Mouse (Mus musculus): Measurements from ENCODE around the gene Irf2bp1. TPM values are rescaled to one million over a fixed set of nuclear protein-coding genes. Genes with fewer than 3 reads are reported as not detected.

Gene Irf2bp1
- total RNA-seq, 2 experiments from 2014 or later = 46.3 to 53.5 TPM

- DNase-seq (ENCODE audit: low spot score in 2 of 2) = no peak
- intact Hi-C loops (cut with DNase I) = no loop called here
Observed at GRCm38 (mm10) chr7:19022189-19022958, 18.5 kb downstream of the Irf2bp1 start.

GRCm38 (mm10) chr7:19023357-19023814 is 19.5 kb downstream of the Irf2bp1 start, which contains the start of gene Foxa3:
TSS of gene Foxa3 (minus strand) at chr7:19023538.
- DNase-seq (ENCODE audit: low spot score in 2 of 2) = no peak
- intact Hi-C loops (cut with DNase I) = no loop called here

GRCm38 (mm10) chr7:19024096-19024506 is 20.3 kb downstream of the Irf2bp1 start, which contains the start of gene Sympk:
TSS of gene Sympk (plus strand) at chr7:19024377.
- intact Hi-C loops (cut with DNase I) = loop anchor here (1.0 kb wide), 1 partner anchor 95 kb away; the partner anchor contains the start of gene Fbxo46
- peak; percentile 94 to 96 for DNase-seq (ENCODE audit: low spot score in 2 of 2)

- peak in 1 of 2 experiments; percentile 47 for DNase-seq (ENCODE audit: low spot score in 2 of 2)
- intact Hi-C loops (cut with DNase I) = loop anchor here (1.0 kb wide), 1 partner anchor 95 kb away; the partner anchor contains the start of gene Fbxo46
Observed at GRCm38 (mm10) chr7:19024581-19025255, 20.9 kb downstream of the Irf2bp1 start.

DNA sequence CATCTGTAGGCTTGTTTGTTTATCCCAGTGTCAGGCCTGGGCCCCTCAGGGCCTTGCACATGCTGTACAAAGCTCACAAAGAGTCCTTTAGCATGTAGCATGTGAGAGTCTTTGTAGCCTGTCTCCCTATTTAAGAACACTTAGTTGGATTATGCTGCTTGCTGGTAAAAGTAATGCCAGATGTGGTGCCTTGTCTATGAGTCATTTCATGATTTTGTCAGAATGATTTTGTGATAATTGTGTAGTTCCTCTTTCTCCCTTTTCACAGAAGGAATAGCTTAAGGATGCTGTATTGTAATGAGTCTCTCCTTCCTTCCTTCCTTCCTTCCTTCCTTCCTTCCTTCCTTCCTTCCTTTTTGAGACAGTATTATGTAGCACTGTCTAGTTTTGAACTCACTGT is 24.2 kb downstream of the Irf2bp1 start:
- no peak for DNase-seq (ENCODE audit: low spot score in 2 of 2)
- intact Hi-C loops (cut with DNase I) = no loop called here

- no peak for DNase-seq (ENCODE audit: low spot score in 2 of 2)
- intact Hi-C loops (cut with DNase I) = no loop called here
Observed at GRCm38 (mm10) chr7:19029084-19029653, 25.3 kb downstream of the Irf2bp1 start.

DNA sequence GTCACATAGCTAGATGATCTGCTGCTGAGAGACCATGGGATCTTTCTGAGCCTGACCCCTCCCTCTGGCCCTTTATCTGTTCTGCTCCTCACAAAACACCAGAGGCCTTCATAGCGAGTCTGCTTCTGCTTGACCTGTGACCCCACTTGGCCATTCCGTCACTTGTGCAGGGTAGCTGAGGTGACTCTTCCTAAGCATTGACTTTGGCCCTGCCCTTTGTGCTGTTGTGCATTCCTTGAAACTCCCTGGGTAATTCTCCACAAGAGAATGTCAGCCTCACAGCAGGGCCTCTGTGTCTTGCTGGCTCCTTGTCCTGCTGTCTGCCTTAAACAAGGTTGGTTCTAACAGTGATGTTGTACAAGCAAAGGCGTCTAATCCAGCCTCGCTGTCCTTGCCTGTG is 27.8 kb downstream of the Irf2bp1 start:
- no peak for DNase-seq (ENCODE audit: low spot score in 2 of 2)

DNA sequence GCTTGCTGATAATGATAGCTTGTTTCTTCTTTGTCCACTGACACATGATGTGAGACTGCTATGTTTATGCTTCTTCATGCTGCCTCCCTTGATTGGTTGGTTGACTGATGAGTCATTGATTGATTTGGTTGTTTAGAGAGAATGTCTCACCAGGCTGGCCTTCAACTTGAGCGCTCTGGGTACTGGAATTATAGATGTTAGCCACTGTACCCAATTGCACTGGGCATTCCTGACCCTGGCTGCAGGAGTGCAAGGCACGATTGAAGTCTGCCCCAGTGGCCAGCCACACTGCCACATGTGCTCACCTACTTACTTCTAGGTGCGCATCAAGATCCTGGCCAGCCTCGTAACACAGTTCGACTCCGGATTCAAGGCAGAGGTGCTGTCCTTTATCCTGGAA is 40.8 kb downstream of the Irf2bp1 start:
- DNase-seq (ENCODE audit: low spot score in 2 of 2) = no peak
- intact Hi-C loops (cut with DNase I) = no loop called here

More for the DNA sequence above, 27.8 kb downstream of the Irf2bp1 start:
- intact Hi-C loops (cut with DNase I) = no loop called here

DNA sequence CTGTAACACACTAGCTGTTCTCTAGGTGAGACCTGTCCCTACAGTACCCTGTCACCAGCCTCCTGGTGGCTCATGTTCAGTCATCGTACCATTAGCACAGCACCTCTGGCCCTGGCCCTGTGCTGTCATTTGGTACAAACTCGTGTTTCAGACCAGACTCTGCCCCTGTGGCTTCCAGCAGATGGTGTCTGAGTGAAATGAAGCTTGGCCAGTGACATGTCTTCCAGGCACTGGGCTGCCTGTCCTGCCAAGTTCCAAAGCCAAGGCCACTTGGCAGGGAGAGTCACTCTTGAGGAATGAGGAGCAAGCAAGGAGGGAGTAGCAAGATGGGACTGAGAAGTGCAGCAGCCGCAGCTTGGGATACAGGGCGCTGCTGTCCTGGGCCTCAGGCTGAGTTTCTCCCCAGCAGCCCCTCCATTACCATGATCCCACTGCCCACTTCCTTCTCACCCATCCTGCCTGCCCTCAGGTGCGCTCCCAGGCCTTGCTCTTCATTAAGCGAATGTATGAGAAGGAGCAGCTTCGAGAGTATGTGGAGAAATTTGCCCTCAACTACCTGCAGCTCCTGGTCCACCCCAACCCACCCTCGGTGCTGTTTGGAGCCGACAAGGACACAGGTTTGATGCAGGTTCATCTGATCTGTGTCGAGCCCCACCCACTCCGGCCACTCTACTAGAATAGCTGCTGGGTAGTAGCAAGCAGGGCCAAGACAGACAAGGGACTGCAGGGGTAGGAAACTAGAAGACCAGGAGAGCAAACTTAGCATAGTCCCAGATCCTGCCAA is 42.6 kb downstream of the Irf2bp1 start:
- DNase-seq (ENCODE audit: low spot score in 2 of 2) = no peak
- intact Hi-C loops (cut with DNase I) = no loop called here

GRCm38 (mm10) chr7:19048006-19048527 is 44.2 kb downstream of the Irf2bp1 start:
- DNase-seq (ENCODE audit: low spot score in 2 of 2) = no peak
- intact Hi-C loops (cut with DNase I) = no loop called here

DNA sequence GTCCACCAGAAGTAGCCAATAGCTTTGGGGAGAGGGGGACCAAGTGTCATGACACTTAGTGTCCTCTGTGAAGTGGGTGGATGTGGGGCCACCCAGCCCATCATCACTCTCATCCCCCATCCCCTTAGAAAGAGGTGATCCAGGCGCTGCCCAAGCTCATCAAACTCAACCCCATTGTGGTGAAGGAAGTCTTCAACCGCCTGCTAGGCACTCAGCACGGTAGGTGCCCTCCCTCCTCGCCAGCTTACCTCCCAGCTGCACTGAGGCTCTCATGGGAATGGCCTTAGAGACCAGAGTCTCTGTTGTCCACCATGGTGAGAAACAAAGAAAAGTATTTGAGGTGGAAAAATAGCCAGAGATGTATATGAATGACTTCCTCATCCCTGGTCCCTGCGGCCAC is 45.4 kb downstream of the Irf2bp1 start:
- intact Hi-C loops (cut with DNase I) = no loop called here
- no peak for DNase-seq (ENCODE audit: low spot score in 2 of 2)

DNA sequence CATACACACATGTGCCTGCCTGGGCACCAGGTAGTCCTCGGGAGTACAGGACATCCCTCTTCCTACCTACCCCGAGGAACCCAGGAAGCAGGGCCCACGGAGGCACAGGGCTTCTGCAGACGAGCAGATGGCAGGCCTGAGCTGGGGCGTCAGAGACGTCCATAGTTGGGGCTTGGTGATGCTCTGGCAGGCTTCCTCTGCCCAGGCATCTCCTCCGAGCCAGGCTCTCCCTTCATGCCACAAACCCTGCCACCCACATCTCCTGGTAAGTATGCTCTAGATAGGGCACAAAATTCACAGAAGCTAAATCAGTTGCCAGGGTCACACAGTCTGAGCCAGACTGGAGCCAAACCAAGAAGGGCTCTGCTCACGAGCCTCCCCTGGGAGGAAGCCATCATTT is 46.3 kb downstream of the Irf2bp1 start:
- intact Hi-C loops (cut with DNase I) = no loop called here
- DNase-seq (ENCODE audit: low spot score in 2 of 2) = peak in 1 of 2 experiments; percentile 72

DNA sequence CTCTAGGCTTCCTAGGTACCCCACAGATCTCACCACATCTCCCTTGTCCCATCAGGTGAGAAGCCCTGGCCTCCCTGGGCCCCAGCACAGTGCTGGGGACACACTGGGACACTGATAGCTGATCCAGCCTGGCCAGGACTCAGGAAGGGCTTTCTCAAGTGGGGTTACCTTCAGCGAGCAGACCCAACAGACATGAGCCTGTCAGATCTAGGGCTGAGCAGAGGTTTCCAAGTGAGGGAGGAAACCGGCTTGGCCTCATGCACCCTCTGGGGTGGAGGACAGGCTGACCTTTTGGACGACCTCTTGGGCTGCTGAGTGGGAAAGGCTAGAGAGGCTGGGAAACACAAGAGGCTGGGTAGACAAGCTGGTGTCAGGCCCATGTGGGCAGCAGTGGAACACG is 47.3 kb downstream of the Irf2bp1 start:
- intact Hi-C loops (cut with DNase I) = no loop called here

DNA sequence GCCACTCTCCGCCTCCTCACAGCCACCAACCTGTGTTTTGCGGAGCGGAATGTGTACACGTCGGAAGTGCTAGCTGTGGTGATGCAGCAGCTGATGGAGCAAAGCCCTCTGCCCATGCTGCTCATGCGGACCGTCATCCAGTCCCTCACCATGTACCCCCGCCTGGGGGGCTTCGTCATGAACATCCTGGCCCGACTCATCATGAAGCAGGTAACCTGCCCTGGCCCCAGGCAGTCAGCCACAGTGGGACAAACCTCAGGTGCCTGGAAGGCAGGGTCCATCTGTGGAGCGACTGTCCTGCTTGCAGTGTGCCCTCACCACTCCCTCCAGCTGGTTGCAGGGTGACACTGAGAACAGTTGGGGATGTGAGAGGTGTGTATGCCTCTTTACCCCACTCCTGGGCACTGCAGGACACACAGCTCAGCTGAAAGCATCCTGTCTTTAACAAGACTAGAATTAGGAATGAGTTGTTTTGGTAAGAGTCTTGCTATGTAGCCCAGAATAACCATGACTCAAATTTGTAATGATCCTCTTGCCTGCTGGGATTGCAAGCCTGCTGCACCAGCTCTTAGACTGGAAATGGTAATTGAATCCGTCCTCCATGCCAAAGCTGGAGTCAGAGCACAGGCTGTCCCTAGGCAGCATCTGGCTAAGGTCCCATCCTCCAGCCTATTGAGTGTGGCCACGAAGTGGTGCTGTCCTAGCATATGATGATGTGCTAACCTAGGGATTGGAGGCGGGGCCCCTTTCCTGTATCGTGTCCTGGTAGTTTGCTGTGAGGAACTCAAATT is 48.7 kb downstream of the Irf2bp1 start:
- intact Hi-C loops (cut with DNase I) = no loop called here
- peak; percentile 72 to 76 for DNase-seq (ENCODE audit: low spot score in 2 of 2)

More for the DNA sequence above, 47.3 kb downstream of the Irf2bp1 start:
- DNase-seq (ENCODE audit: low spot score in 2 of 2) = no peak

- no peak for DNase-seq (ENCODE audit: low spot score in 2 of 2)
- intact Hi-C loops (cut with DNase I) = no loop called here
Observed at GRCm38 (mm10) chr7:19053136-19053532, 49.3 kb downstream of the Irf2bp1 start.

- no peak for DNase-seq (ENCODE audit: low spot score in 2 of 2)
- intact Hi-C loops (cut with DNase I) = no loop called here
Observed at GRCm38 (mm10) chr7:19054047-19054776, 50.4 kb downstream of the Irf2bp1 start, which contains the start of gene Rsph6a. TSS of gene Rsph6a (plus strand) at chr7:19054690.

DNA sequence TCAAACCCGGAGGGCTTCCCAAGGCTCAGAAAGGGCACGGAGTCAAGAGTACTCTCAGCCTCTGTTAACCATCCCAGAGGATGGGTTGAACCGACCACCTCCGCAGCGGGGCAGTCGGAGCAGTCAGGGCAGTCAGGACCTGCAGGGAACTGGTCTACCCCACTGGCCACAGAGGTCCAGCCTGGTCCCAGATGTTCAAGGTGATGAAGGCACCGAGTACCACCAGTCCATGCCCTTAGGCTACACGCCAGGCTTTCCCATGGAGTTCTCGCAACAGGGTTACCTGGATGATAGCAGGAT is 50.9 kb downstream of the Irf2bp1 start:
- DNase-seq (ENCODE audit: low spot score in 2 of 2) = no peak
- intact Hi-C loops (cut with DNase I) = no loop called here

DNA sequence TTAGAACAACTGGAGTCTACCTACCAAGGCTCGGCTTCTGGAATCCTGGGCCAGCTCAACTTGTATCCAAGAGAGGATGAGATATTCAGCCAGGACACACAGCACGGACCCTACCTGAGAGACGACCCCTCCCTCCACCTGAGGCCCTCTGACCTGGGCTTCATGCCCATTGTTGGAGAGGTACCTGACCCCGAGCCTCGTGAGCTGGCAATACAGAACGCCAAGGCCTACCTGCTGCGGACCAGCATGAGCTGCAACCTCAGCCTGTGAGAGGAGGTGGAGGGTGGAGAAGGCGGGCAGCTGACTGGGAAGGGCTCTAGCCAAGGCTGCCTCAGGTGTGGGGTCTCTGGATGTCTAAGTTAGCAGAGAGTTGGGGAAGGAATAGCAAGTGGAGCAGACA is 51.3 kb downstream of the Irf2bp1 start:
- intact Hi-C loops (cut with DNase I) = no loop called here
- DNase-seq (ENCODE audit: low spot score in 2 of 2) = no peak
